Mouse (Mus musculus) liver, embryonic 11.5 days (tissue): ENCODE results near the gene Gda. TPM values are rescaled to one million over a fixed set of nuclear protein-coding genes. Genes with fewer than 3 reads are reported as not detected.

Experiments used
- polyA plus RNA-seq: library from polyadenylated mRNA; unstranded; fragments of >200 nt; fragmentation: Nextera tagmentation; extraction: Ambion mirVana; gene quantifications from 2 replicates; pipeline ENCODE4 v1.2.1, GENCODE M21; 2014

The Gda gene
- polyA plus RNA-seq, 1 experiment from 2014 or later, result 0.40 TPM

Other genes with a start within 250 kb of the Gda start
- gene Zfand5, start 201.2 kb downstream of the Gda start, polyA plus RNA-seq, result 61.4 and 67.7 TPM in 2 replicates
- gene 1110059E24Rik, start 179.5 kb upstream of the Gda start, polyA plus RNA-seq, result 35.4 and 36.6 TPM in 2 replicates
- gene Abhd17b, start 179.7 kb upstream of the Gda start, polyA plus RNA-seq, result 17.7 and 18.3 TPM in 2 replicates